Mouse (Mus musculus) MEL (cell line): ENCODE measurements around the gene Ift81. TPM values are rescaled to one million over a fixed set of nuclear protein-coding genes. Genes with fewer than 3 reads are reported as not detected.

ENCODE experiments used
- DNase-seq: peaks from one replicate; pipeline ENCODE4 v3.0.0; 2011; ENCODE audit warnings: low read depth, low spot score
- H3K27ac ChIP-seq: 2 replicates; pipeline ENCODE4 v1.5.1; 2012; ENCODE audit warnings: low read depth, mild to moderate bottlenecking, control low read depth, low read length, moderate library complexity; ENCODE audit not compliant: control insufficient read depth
- H3K27me3 ChIP-seq, 2 experiments: fragments of 150-350 bp in 1 of 2; sonication (generic) in 1 of 2; 2 replicates each; pipeline ENCODE4 v1.6.1; 2012; ENCODE audit warnings: low read length in 2 of 2, mild to moderate bottlenecking in 2 of 2, improper control_type of control experiment in 1 of 2, moderate library complexity in 1 of 2; ENCODE audit not compliant: insufficient read depth in 2 of 2, control insufficient read depth in 1 of 2
- H3K36me3 ChIP-seq, 2 experiments: 2 replicates each; pipeline ENCODE4 v1.6.1; 2012 to 2014; ENCODE audit warnings: low read length in 2 of 2, improper control_type of control experiment in 1 of 2, inconsistent platforms in 1 of 2, mild to moderate bottlenecking in 1 of 2; ENCODE audit not compliant: insufficient read depth in 2 of 2, control insufficient read depth in 1 of 2
- H3K4me1 ChIP-seq, 2 experiments: fragments of 150-350 bp in 1 of 2; sonication (generic) in 1 of 2; 2 replicates each; pipeline ENCODE4 v1.6.1; 2012; ENCODE audit warnings: low read length in 2 of 2, improper control_type of control experiment in 1 of 2, mild to moderate bottlenecking in 1 of 2; ENCODE audit not compliant: insufficient read depth in 2 of 2, control insufficient read depth in 1 of 2
- H3K4me3 ChIP-seq, 2 experiments: fragments of 150-350 bp in 1 of 2; sonication (generic) in 1 of 2; 2 replicates each; pipeline ENCODE4 v1.5.1; 2012; ENCODE audit warnings: low read depth in 2 of 2, low read length in 2 of 2, mild to moderate bottlenecking in 2 of 2, moderate library complexity in 2 of 2, control low read depth in 1 of 2, improper control_type of control experiment in 1 of 2; ENCODE audit not compliant: control insufficient read depth in 1 of 2, insufficient read depth in 1 of 2
- H3K79me2 ChIP-seq: 2 replicates; pipeline ENCODE4 v1.6.1; 2012; ENCODE audit warnings: mild to moderate bottlenecking, low read length, moderate library complexity; ENCODE audit not compliant: control insufficient read depth, poor library complexity, insufficient read depth
- H3K9ac ChIP-seq: 2 replicates; pipeline ENCODE4 v1.6.1; 2012; ENCODE audit warnings: low read depth, mild to moderate bottlenecking, control low read depth, low read length, moderate library complexity; ENCODE audit not compliant: control insufficient read depth, poor library complexity, severe bottlenecking
- H3K9me3 ChIP-seq: fragments of 150-350 bp; sonication (generic); replicated peaks from 2 replicates; pipeline ENCODE4 v1.6.1; 2012; ENCODE audit warnings: mild to moderate bottlenecking, low read length, improper control_type of control experiment, moderate library complexity; ENCODE audit not compliant: insufficient read depth
- BHLHE40 ChIP-seq: IDR thresholded peaks from 2 replicates; pipeline ENCODE4 v1.6.1; 2012; ENCODE audit warnings: low read depth, mild to moderate bottlenecking, inconsistent platforms, low read length, improper control_type of control experiment, borderline replicate concordance
- EP300 ChIP-seq, 2 experiments: IDR thresholded peaks; 2 replicates each; pipeline ENCODE4 v1.6.1; 2011; ENCODE audit warnings: improper control_type of control experiment in 2 of 2, low read length in 2 of 2, low read depth in 1 of 2, mild to moderate bottlenecking in 1 of 2
- ETS1 ChIP-seq: IDR thresholded peaks from 2 replicates; pipeline ENCODE4 v1.6.1; 2012; ENCODE audit warnings: low read depth, mild to moderate bottlenecking, inconsistent platforms, low read length, improper control_type of control experiment, moderate library complexity
- HCFC1 ChIP-seq: IDR thresholded peaks from 2 replicates; pipeline ENCODE4 v1.6.1; 2012; ENCODE audit warnings: low read depth, mild to moderate bottlenecking, inconsistent platforms, low read length, improper control_type of control experiment, moderate library complexity
- JUND ChIP-seq: IDR thresholded peaks from 2 replicates; pipeline ENCODE4 v1.6.1; 2011; ENCODE audit warnings: low read depth, mild to moderate bottlenecking, improper control_type of control experiment, low read length
- KAT2A ChIP-seq: conservative IDR thresholded peaks from 2 replicates; pipeline ENCODE4 v1.6.1; 2012; ENCODE audit warnings: low read depth, low read length, improper control_type of control experiment, inconsistent platforms
- MAFK ChIP-seq: IDR thresholded peaks from 2 replicates; pipeline ENCODE4 v1.6.1; 2011; ENCODE audit warnings: low read depth, mild to moderate bottlenecking, low read length, improper control_type of control experiment, borderline replicate concordance
- MAX ChIP-seq: IDR thresholded peaks from 2 replicates; pipeline ENCODE4 v1.6.1; 2011; ENCODE audit warnings: low read length, improper control_type of control experiment
- MAZ ChIP-seq: IDR thresholded peaks from 2 replicates; pipeline ENCODE4 v1.6.1; 2012; ENCODE audit warnings: low read depth, mild to moderate bottlenecking, inconsistent platforms, low read length, improper control_type of control experiment
- MEF2A ChIP-seq: IDR thresholded peaks from 2 replicates; pipeline ENCODE4 v1.6.1; 2014; ENCODE audit warnings: low read depth, mild to moderate bottlenecking, inconsistent platforms, low read length, improper control_type of control experiment; ENCODE audit not compliant: poor library complexity, insufficient replicate concordance, severe bottlenecking; ENCODE audit errors: extremely low read depth
- NELFE ChIP-seq: IDR thresholded peaks from 2 replicates; pipeline ENCODE4 v1.6.1; 2011; ENCODE audit warnings: low read depth, low read length, improper control_type of control experiment
- POLR2A ChIP-seq, 2 experiments: IDR thresholded peaks; 2 replicates each; pipeline ENCODE4 v1.6.1; 2011 to 2012; ENCODE audit warnings: low read length in 2 of 2, mild to moderate bottlenecking in 2 of 2, control low read depth in 1 of 2, improper control_type of control experiment in 1 of 2, low read depth in 1 of 2, moderate library complexity in 1 of 2; ENCODE audit not compliant: control insufficient read depth in 1 of 2, insufficient read depth in 1 of 2, poor library complexity in 1 of 2
- USF2 ChIP-seq, 2 experiments: IDR thresholded peaks; 2 replicates each; pipeline ENCODE4 v1.6.1; 2011 to 2012; ENCODE audit warnings: improper control_type of control experiment in 2 of 2, low read length in 2 of 2, borderline replicate concordance in 1 of 2, inconsistent platforms in 1 of 2, low read depth in 1 of 2, mild to moderate bottlenecking in 1 of 2; ENCODE audit not compliant: insufficient read depth in 1 of 2
- ZKSCAN1 ChIP-seq: IDR thresholded peaks from 2 replicates; pipeline ENCODE4 v1.6.1; 2012; ENCODE audit warnings: low read depth, mild to moderate bottlenecking, inconsistent platforms, low read length, improper control_type of control experiment, moderate library complexity
- ZMIZ1 ChIP-seq: IDR thresholded peaks from 2 replicates; pipeline ENCODE4 v1.6.1; 2012; ENCODE audit warnings: low read depth, mild to moderate bottlenecking, inconsistent platforms, low read length, improper control_type of control experiment, moderate library complexity
- polyA plus RNA-seq, 2 experiments: library from polyadenylated mRNA; stranded (reverse) in 1 of 2; unstranded in 1 of 2; fragments of >175 nt in 1 of 2; fragments of >200 nt in 1 of 2; gene quantifications; 2 replicates each; pipeline versions ENCODE4 v1.2.1 to v1.2.4; 2012; ENCODE audit warnings: low replicate concordance in 2 of 2, low read depth in 1 of 2; ENCODE audit not compliant: insufficient read length in 2 of 2, insufficient read depth in 1 of 2, missing spikeins in 1 of 2
- total RNA-seq: library from RNA; depleted of rRNA; stranded (reverse); fragments of 300-350 nt; gene quantifications from 2 replicates; pipeline ENCODE4 v1.2.3, GENCODE M21; 2012

The Ift81 gene
- total and polyA plus RNA-seq, 3 experiments, result 1.5 to 1.9 TPM; not detected in 1

- Histone ChIP-seq H3K4me3 (no peak overlapping the region), H3K27ac (no peak overlapping the region), H3K36me3 (peaks cover 0 to 5% of the 10 kb centered on the region in 2 experiments; a peak in 2 of 4 replicates), H3K9me3 (no peaks in the 10 kb centered on the region), H3K79me2 (no peaks in the 10 kb centered on the region), H3K9ac (no peak overlapping the region), H3K27me3 (no peaks in the 10 kb centered on the region), H3K4me1 (peaks cover 5 to 11% of the 10 kb centered on the region in 2 experiments; a peak in 3 of 4 replicates)
- no peak for DNase-seq
- TF ChIP-seq ZKSCAN1, result no peak
- no peak for TF ChIP-seq MEF2A
Measured at GRCm38 (mm10) chr5:122516029-122516730, 98.1 kb downstream of the Ift81 start.

GRCm38 (mm10) chr5:122514127-122514521, 100.2 kb downstream of the Ift81 start:
- peak; percentile 63 for DNase-seq
- no peaks in the 10 kb centered on the region for H3K79me2 ChIP-seq
- no peaks in the 10 kb centered on the region for H3K9me3 ChIP-seq
- peaks cover 3 to 12% of the 10 kb centered on the region in 2 experiments; a peak in 3 of 4 replicates for H3K4me1 ChIP-seq
- TF ChIP-seq BHLHE40 (0 out of 2 replicates have a peak, but pooled peaks have one; percentile 9), MAZ (0 out of 2 replicates have a peak, but pooled peaks have one; percentile 21), ZMIZ1 (no peak), KAT2A (no peak), NELFE (no peak), ETS1 (0 out of 2 replicates have a peak, but pooled peaks have one; percentile 5), EP300 (IDR thresholded peaks at IDR 0.05; ENCODE audit: low read depth in 1 of 2, low read length in 2 of 2) (0 out of 4 replicates have a peak, but pooled peaks of 1 of the 2 experiments have one; percentile 4), HCFC1 (0 out of 2 replicates have a peak, but pooled peaks have one; percentile 14), MAFK (no peak), MAX (no peak), USF2 (IDR thresholded peaks at IDR 0.05; ENCODE audit: borderline replicate concordance in 1 of 2, insufficient read depth in 1 of 2, low read depth in 1 of 2, low read length in 2 of 2) (no peak), POLR2A (IDR thresholded peaks at IDR 0.05; ENCODE audit: control insufficient read depth in 1 of 2, insufficient read depth in 1 of 2, low read depth in 1 of 2, low read length in 2 of 2, poor library complexity in 1 of 2) (no peak), JUND (no peak)
- no peak overlapping the region for H3K27ac ChIP-seq
- H3K4me3 ChIP-seq, result peak overlapping the region; percentile 47 to 66
- H3K27me3 ChIP-seq, result no peaks in the 10 kb centered on the region
- peak overlapping the region; percentile 36 for H3K9ac ChIP-seq
- H3K36me3 ChIP-seq, result peaks cover 0 to 5% of the 10 kb centered on the region in 2 experiments; a peak in 2 of 4 replicates
